In genomic region chr15:88733834-88734571, GRCm38 (mm10) we compare ENCODE assay signal across 7 mouse cellular contexts. TPM values are rescaled to one million over a fixed set of nuclear protein-coding genes. Genes with fewer than 3 reads are reported as not detected.
DNase-seq lines count a peak whose midpoint lies in the region; ATAC-seq and TF ChIP-seq lines count a peak whose summit lies in the region.

TSS of gene Brd1 (minus strand) at chr15:88734233.

- DNase-seq in adrenal gland, adult 8-10 months = peak; percentile 65
- peak; percentile 77 for DNase-seq in embryo, embryonic 9.5 days (ENCODE audit: extremely low spot score)
- no peak for DNase-seq in gonadal fat pad, adult 2 months (ENCODE audit: low read depth)
- DNase-seq in limb, embryonic 10.5 days (ENCODE audit: low spot score) = peak; percentile 83

- under 1% methylated on average over 96 of the region's 103 CpGs for WGBS in intestine, postnatal 0 days
- 11% methylated on average over 103 of the region's 103 CpGs for WGBS in limb, embryonic 10.5 days
- under 1% methylated on average over 62 of the region's 103 CpGs for WGBS in midbrain, embryonic 12.5 days
- WGBS in small intestine, adult 2 months = 10% methylated on average over 102 of the region's 103 CpGs

- peak within 1 kb of the TSS; percentile 99 for H3K4me3 ChIP-seq in intestine, postnatal 0 days (ENCODE audit: low read depth, low read length)
- H3K4me3 ChIP-seq in limb, embryonic 10.5 days = peak within 1 kb of the TSS; percentile 99
- H3K4me3 ChIP-seq in midbrain, embryonic 12.5 days = peak within 1 kb of the TSS; percentile 100
- H3K4me3 ChIP-seq in small intestine, adult 2 months (ENCODE audit: low read depth, low read length) = peak within 1 kb of the TSS; percentile 87

- peaks cover 14% of the 10 kb centered on the region for H3K36me3 ChIP-seq in intestine, postnatal 0 days (ENCODE audit: control insufficient read depth, insufficient read depth)
- peaks cover 31% of the 10 kb centered on the region for H3K36me3 ChIP-seq in limb, embryonic 10.5 days
- peaks cover 17% of the 10 kb centered on the region for H3K36me3 ChIP-seq in midbrain, embryonic 12.5 days
- peaks cover 14% of the 10 kb centered on the region for H3K36me3 ChIP-seq in small intestine, adult 2 months (ENCODE audit: control insufficient read depth, insufficient read depth, low read length)

- no peaks in the 10 kb centered on the region for H3K9me3 ChIP-seq in intestine, postnatal 0 days (ENCODE audit: control insufficient read depth)
- H3K9me3 ChIP-seq in limb, embryonic 10.5 days (replicated peaks) = no peaks in the 10 kb centered on the region
- H3K9me3 ChIP-seq in midbrain, embryonic 12.5 days = no peaks in the 10 kb centered on the region

- peak within 1 kb of the TSS; percentile 71 for H3K4me2 ChIP-seq in intestine, postnatal 0 days (replicated peaks; ENCODE audit: low read depth)
- peak within 1 kb of the TSS; percentile 98 for H3K4me2 ChIP-seq in midbrain, embryonic 12.5 days (replicated peaks)

- H3K27me3 ChIP-seq in intestine, postnatal 0 days (replicated peaks; ENCODE audit: control insufficient read depth, insufficient read depth, low read length) = no peaks in the 10 kb centered on the region
- no peaks in the 10 kb centered on the region for H3K27me3 ChIP-seq in limb, embryonic 10.5 days (ENCODE audit: low read depth, poor library complexity, severe bottlenecking)
- no peaks in the 10 kb centered on the region for H3K27me3 ChIP-seq in midbrain, embryonic 12.5 days
- H3K27me3 ChIP-seq in small intestine, adult 2 months (ENCODE audit: control insufficient read depth, insufficient read depth, low read length) = no peaks in the 10 kb centered on the region

- TF ChIP-seq POLR2A in small intestine, adult 2 months (IDR thresholded peaks at IDR 0.05; ENCODE audit: low read depth, low read length) = peak; percentile 78; the same call in 1 of the 2 replicates

- peak within 1 kb of the TSS; percentile 95 for H3K27ac ChIP-seq in intestine, postnatal 0 days (ENCODE audit: low read depth, low read length)
- H3K27ac ChIP-seq in limb, embryonic 10.5 days = peak within 1 kb of the TSS; percentile 98
- peak within 1 kb of the TSS; percentile 84 for H3K27ac ChIP-seq in midbrain, embryonic 12.5 days (replicated peaks)
- peak within 1 kb of the TSS; percentile 78 for H3K27ac ChIP-seq in small intestine, adult 2 months (ENCODE audit: insufficient read depth, low read depth, low read length)

- ATAC-seq in intestine, postnatal 0 days = peak; percentile 78
- peak; percentile 87 for ATAC-seq in midbrain, embryonic 12.5 days (ENCODE audit: low FRiP score, low read depth)

- no peak for TF ChIP-seq CTCF in intestine, postnatal 0 days (IDR thresholded peaks at IDR 0.05; ENCODE audit: low read depth)
- TF ChIP-seq CTCF in small intestine, adult 2 months (IDR thresholded peaks at IDR 0.05; ENCODE audit: extremely low read depth, insufficient read length, insufficient replicate concordance, low read depth, low read length) = no peak

- peaks cover 8% of the 10 kb centered on the region for H3K4me1 ChIP-seq in intestine, postnatal 0 days (replicated peaks; ENCODE audit: control insufficient read depth, insufficient read depth, low read length)
- peaks cover 29% of the 10 kb centered on the region for H3K4me1 ChIP-seq in limb, embryonic 10.5 days
- peaks cover 25% of the 10 kb centered on the region for H3K4me1 ChIP-seq in midbrain, embryonic 12.5 days
- peaks cover 23% of the 10 kb centered on the region for H3K4me1 ChIP-seq in small intestine, adult 2 months (ENCODE audit: control insufficient read depth, insufficient read depth, insufficient read length, low read length)

- H3K9ac ChIP-seq in intestine, postnatal 0 days (ENCODE audit: low read depth, low read length) = peak within 1 kb of the TSS; percentile 99
- peak within 1 kb of the TSS; percentile 99 for H3K9ac ChIP-seq in midbrain, embryonic 12.5 days (replicated peaks)

RNA-seq across cellular contexts. Expression of gene Brd1, which starts in this region (rescaled TPM):
- 10 to 100 TPM; 45.7 to 74.5 (median 60.5) TPM for total RNA-seq in adrenal gland, adult 8-10 months (2022)
- polyA plus RNA-seq in gonadal fat pad, adult 2 months (2012; rRNA removed) = 12.9 and 21.2 TPM in 2 replicates
- polyA plus RNA-seq in intestine, postnatal 0 days (2015; fragmentation: Nextera tagmentation; extraction: Ambion mirVana) = 11.4 and 13.3 TPM in 2 replicates
- polyA plus RNA-seq in limb, embryonic 10.5 days (2016; fragmentation: Nextera tagmentation; extraction: Ambion mirVana) = 23.9 and 26.5 TPM in 2 replicates
- 28.5 and 28.8 TPM in 2 replicates for polyA plus RNA-seq in midbrain, embryonic 12.5 days (2016; fragmentation: Nextera tagmentation; extraction: Ambion mirVana)
- 6.9 and 15.7 TPM in 2 replicates for polyA plus RNA-seq in small intestine, adult 2 months (2012; rRNA removed)
